Mouse (Mus musculus) B cell, adult 2 months (primary cell): Measurements from ENCODE around the gene Saysd1.
"Not testable (repeated sequence)": the region's sequence is repeated elsewhere in the genome, so short reads cannot be mapped to it uniquely, and the experiment has no call there.

ENCODE experiments used
- DNase-seq, 2 experiments: peaks; one replicate each; pipeline ENCODE4 v3.0.0; 2022

The Saysd1 gene

GRCm38 (mm10) chr14:20032016-20032737, 106.2 kb downstream of the Saysd1 start:
- no peak for DNase-seq

GRCm38 (mm10) chr14:20029606-20030005, 108.7 kb downstream of the Saysd1 start:
- DNase-seq, result no peak

GRCm38 (mm10) chr14:20027475-20027874, 110.9 kb downstream of the Saysd1 start:
- DNase-seq, result not testable (repeated sequence)
